Mouse (Mus musculus): ENCODE data around the gene Wdr37. TPM values are rescaled to one million over a fixed set of nuclear protein-coding genes. Genes with fewer than 3 reads are reported as not detected.

Wdr37 gene
- polyA plus RNA-seq, 1 experiment from 2014 or later = 17.5 TPM

DNA sequence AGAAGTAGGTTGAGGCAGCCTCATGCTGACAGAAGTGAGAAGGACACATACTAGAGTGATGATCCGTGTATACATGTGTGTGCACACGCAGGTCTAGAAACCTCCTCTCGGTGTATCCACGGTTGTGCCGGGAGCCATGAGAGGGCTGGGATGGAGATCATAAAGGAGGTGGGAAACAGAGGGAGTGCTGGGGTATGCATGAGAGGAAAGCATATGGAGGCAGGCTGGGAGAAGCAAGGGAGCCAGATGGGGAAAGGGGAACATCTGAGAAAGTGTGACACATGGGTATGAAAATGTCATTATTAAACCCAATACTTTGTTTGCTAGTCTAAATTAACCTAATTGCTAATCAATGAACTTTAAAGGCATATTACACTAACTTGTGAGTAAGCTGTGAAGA, 37.1 kb downstream of the Wdr37 start:
- Histone ChIP-seq H3K27ac (ENCODE audit: low read depth, low read length) (no peak overlapping the region), H3K9ac (ENCODE audit: low read depth, low read length) (no peak overlapping the region), H3K4me2 (no peak overlapping the region), H3K36me3 (ENCODE audit: control insufficient read depth, insufficient read depth, low read length) (peaks cover 30% of the 10 kb centered on the region), H3K4me3 (ENCODE audit: low read depth, low read length) (no peak overlapping the region), H3K27me3 (replicated peaks; ENCODE audit: control insufficient read depth, insufficient read depth, low read length) (no peaks in the 10 kb centered on the region), H3K4me1 (replicated peaks; ENCODE audit: control insufficient read depth, insufficient read depth, low read length) (0 out of 2 replicates have a peak, but pooled peaks cover 2% of the 10 kb centered on the region), H3K9me3 (ENCODE audit: control insufficient read depth, low read length) (no peaks in the 10 kb centered on the region)
- no peak for ATAC-seq (replicated peaks; ENCODE audit: low FRiP score)
- 96% methylated on average over 5 of the region's 5 CpGs for WGBS
- no peak for DNase-seq (ENCODE audit: low spot score)

GRCm38 (mm10) chr13:8831546-8832251, 40.0 kb downstream of the Wdr37 start:
- H3K4me3 ChIP-seq (ENCODE audit: low read depth, low read length) = no peak overlapping the region
- DNase-seq (ENCODE audit: low spot score) = no peak
- WGBS = 84% methylated on average over 7 of the region's 7 CpGs
- H3K9ac ChIP-seq (ENCODE audit: low read depth, low read length) = no peak overlapping the region
- peaks cover 26% of the 10 kb centered on the region for H3K36me3 ChIP-seq (ENCODE audit: control insufficient read depth, insufficient read depth, low read length)
- H3K27ac ChIP-seq (ENCODE audit: low read depth, low read length) = no peak overlapping the region
- no peak overlapping the region for H3K4me2 ChIP-seq
- H3K4me1 ChIP-seq (replicated peaks; ENCODE audit: control insufficient read depth, insufficient read depth, low read length) = 0 out of 2 replicates have a peak, but pooled peaks cover 2% of the 10 kb centered on the region
- ATAC-seq (replicated peaks; ENCODE audit: low FRiP score) = no peak
- H3K9me3 ChIP-seq (ENCODE audit: control insufficient read depth, low read length) = no peaks in the 10 kb centered on the region
- H3K27me3 ChIP-seq (replicated peaks; ENCODE audit: control insufficient read depth, insufficient read depth, low read length) = no peaks in the 10 kb centered on the region

DNA sequence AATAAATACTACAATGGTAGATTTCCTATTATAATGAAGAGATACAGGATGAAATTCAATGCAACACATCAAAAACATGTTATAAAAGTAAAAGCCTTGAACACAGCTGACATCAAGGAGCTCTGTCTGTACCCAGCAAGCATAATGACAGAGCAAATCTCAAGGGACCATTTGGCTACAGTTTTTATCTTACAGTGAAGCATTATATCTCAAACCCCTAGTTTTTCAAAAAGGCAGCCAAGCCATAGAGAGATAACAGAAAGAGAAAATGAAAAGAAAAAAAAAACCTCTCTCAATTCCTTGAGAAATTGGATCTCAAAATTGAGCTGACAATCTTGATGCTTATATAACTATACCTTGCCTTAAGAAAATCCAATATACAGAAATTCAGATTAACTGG, 41.0 kb downstream of the Wdr37 start:
- H3K27me3 ChIP-seq (replicated peaks; ENCODE audit: control insufficient read depth, insufficient read depth, low read length) = no peaks in the 10 kb centered on the region
- no peak for ATAC-seq (replicated peaks; ENCODE audit: low FRiP score)
- H3K36me3 ChIP-seq (ENCODE audit: control insufficient read depth, insufficient read depth, low read length) = peaks cover 25% of the 10 kb centered on the region
- no peak for DNase-seq (ENCODE audit: low spot score)
- no peak overlapping the region for H3K9ac ChIP-seq (ENCODE audit: low read depth, low read length)
- H3K9me3 ChIP-seq (ENCODE audit: control insufficient read depth, low read length) = no peaks in the 10 kb centered on the region
- H3K4me1 ChIP-seq (replicated peaks; ENCODE audit: control insufficient read depth, insufficient read depth, low read length) = 0 out of 2 replicates have a peak, but pooled peaks cover 2% of the 10 kb centered on the region
- no peak overlapping the region for H3K4me2 ChIP-seq
- H3K4me3 ChIP-seq (ENCODE audit: low read depth, low read length) = no peak overlapping the region
- H3K27ac ChIP-seq (ENCODE audit: low read depth, low read length) = no peak overlapping the region

DNA sequence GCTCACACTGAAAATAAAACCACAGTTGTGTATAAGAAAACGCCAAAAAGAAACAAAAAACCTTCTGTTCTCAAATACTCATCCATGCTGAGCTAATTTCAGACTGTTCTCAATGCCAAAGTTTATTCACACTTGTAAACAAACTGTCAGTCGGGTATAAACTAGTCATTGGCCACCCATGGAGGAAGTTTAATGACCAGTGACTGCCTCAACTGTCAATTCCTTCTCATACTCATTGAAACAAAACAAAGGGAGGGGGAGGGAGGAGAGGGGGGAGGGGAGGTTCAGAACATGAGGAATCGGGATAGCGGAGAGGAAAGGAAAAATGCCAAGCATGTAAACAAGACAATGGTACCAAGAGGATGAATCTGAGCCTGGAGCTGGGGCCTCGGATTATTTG, 41.9 kb downstream of the Wdr37 start:
- H3K36me3 ChIP-seq (ENCODE audit: control insufficient read depth, insufficient read depth, low read length) = peaks cover 17% of the 10 kb centered on the region
- H3K27me3 ChIP-seq (replicated peaks; ENCODE audit: control insufficient read depth, insufficient read depth, low read length) = no peaks in the 10 kb centered on the region
- DNase-seq (ENCODE audit: low spot score) (no peak), ATAC-seq (replicated peaks; ENCODE audit: low FRiP score) (no peak)
- 0 out of 2 replicates have a peak, but pooled peaks cover 2% of the 10 kb centered on the region for H3K4me1 ChIP-seq (replicated peaks; ENCODE audit: control insufficient read depth, insufficient read depth, low read length)
- no peaks in the 10 kb centered on the region for H3K9me3 ChIP-seq (ENCODE audit: control insufficient read depth, low read length)
- no peak overlapping the region for H3K4me2 ChIP-seq
- H3K4me3 ChIP-seq (ENCODE audit: low read depth, low read length) = no peak overlapping the region
- 75% methylated on average over 5 of the region's 5 CpGs for WGBS
- H3K9ac ChIP-seq (ENCODE audit: low read depth, low read length) = no peak overlapping the region
- no peak overlapping the region for H3K27ac ChIP-seq (ENCODE audit: low read depth, low read length)

GRCm38 (mm10) chr13:8828946-8829345, 42.8 kb downstream of the Wdr37 start:
- ATAC-seq (replicated peaks; ENCODE audit: low FRiP score) (no peak), DNase-seq (ENCODE audit: low spot score) (no peak)
- WGBS = 90% methylated on average over 1 of the region's 1 CpGs
- H3K27me3 ChIP-seq (replicated peaks; ENCODE audit: control insufficient read depth, insufficient read depth, low read length) = no peaks in the 10 kb centered on the region
- no peak overlapping the region for H3K27ac ChIP-seq (ENCODE audit: low read depth, low read length)
- no peak overlapping the region for H3K9ac ChIP-seq (ENCODE audit: low read depth, low read length)
- peaks cover 9% of the 10 kb centered on the region; the same call in 1 of the 2 replicates for H3K36me3 ChIP-seq (ENCODE audit: control insufficient read depth, insufficient read depth, low read length)
- H3K9me3 ChIP-seq (ENCODE audit: control insufficient read depth, low read length) = no peaks in the 10 kb centered on the region
- no peak overlapping the region for H3K4me2 ChIP-seq
- no peak overlapping the region for H3K4me3 ChIP-seq (ENCODE audit: low read depth, low read length)
- H3K4me1 ChIP-seq (replicated peaks; ENCODE audit: control insufficient read depth, insufficient read depth, low read length) = 0 out of 2 replicates have a peak, but pooled peaks cover 2% of the 10 kb centered on the region

DNA sequence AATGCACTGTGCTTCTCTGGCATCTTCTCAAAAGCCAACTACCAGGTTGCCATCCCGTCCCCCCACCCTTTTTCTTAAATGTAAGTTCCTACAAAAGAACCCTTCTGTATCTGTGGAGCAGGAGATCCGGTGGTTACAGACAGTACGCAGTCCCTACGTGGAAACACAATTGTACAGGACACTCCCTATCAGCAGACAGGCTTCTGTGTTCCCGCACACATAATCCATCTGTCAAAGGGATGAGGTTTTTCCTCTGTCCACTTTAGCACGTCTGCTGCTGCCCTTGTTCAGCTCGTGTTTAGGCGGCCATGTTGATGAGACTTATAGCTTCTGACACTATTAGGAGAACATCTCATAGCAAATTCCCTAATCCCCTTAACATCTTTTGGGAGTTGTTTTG, 48.2 kb downstream of the Wdr37 start:
- H3K4me2 ChIP-seq = no peak overlapping the region
- no peak overlapping the region for H3K27ac ChIP-seq (ENCODE audit: low read depth, low read length)
- H3K9ac ChIP-seq (ENCODE audit: low read depth, low read length) = no peak overlapping the region
- WGBS = 77% methylated on average over 8 of the region's 8 CpGs
- H3K9me3 ChIP-seq (ENCODE audit: control insufficient read depth, low read length) = no peaks in the 10 kb centered on the region
- H3K4me1 ChIP-seq (replicated peaks; ENCODE audit: control insufficient read depth, insufficient read depth, low read length) = no peaks in the 10 kb centered on the region
- DNase-seq (ENCODE audit: low spot score) (no peak), ATAC-seq (replicated peaks; ENCODE audit: low FRiP score) (no peak)
- H3K4me3 ChIP-seq (ENCODE audit: low read depth, low read length) = no peak overlapping the region
- no peaks in the 10 kb centered on the region for H3K27me3 ChIP-seq (replicated peaks; ENCODE audit: control insufficient read depth, insufficient read depth, low read length)
- H3K36me3 ChIP-seq (ENCODE audit: control insufficient read depth, insufficient read depth, low read length) = peaks cover 12% of the 10 kb centered on the region

- no peaks in the 10 kb centered on the region for H3K4me1 ChIP-seq (replicated peaks; ENCODE audit: control insufficient read depth, insufficient read depth, low read length)
- H3K27ac ChIP-seq (ENCODE audit: low read depth, low read length) = no peak overlapping the region
- ATAC-seq (replicated peaks; ENCODE audit: low FRiP score) = no peak
- H3K4me2 ChIP-seq = no peak overlapping the region
- no peak overlapping the region for H3K9ac ChIP-seq (ENCODE audit: low read depth, low read length)
- WGBS = 80% methylated on average over 6 of the region's 6 CpGs
- H3K4me3 ChIP-seq (ENCODE audit: low read depth, low read length) = no peak overlapping the region
- H3K27me3 ChIP-seq (replicated peaks; ENCODE audit: control insufficient read depth, insufficient read depth, low read length) = no peaks in the 10 kb centered on the region
- H3K36me3 ChIP-seq (ENCODE audit: control insufficient read depth, insufficient read depth, low read length) = peaks cover 12% of the 10 kb centered on the region
- no peak for DNase-seq (ENCODE audit: low spot score)
- no peaks in the 10 kb centered on the region for H3K9me3 ChIP-seq (ENCODE audit: control insufficient read depth, low read length)
Measured at GRCm38 (mm10) chr13:8823120-8823519, 48.6 kb downstream of the Wdr37 start.

GRCm38 (mm10) chr13:8822201-8822600, 49.5 kb downstream of the Wdr37 start:
- peaks cover 10% of the 10 kb centered on the region for H3K36me3 ChIP-seq (ENCODE audit: control insufficient read depth, insufficient read depth, low read length)
- no peak overlapping the region for H3K9ac ChIP-seq (ENCODE audit: low read depth, low read length)
- no peak overlapping the region for H3K27ac ChIP-seq (ENCODE audit: low read depth, low read length)
- H3K4me3 ChIP-seq (ENCODE audit: low read depth, low read length) = no peak overlapping the region
- no peaks in the 10 kb centered on the region for H3K27me3 ChIP-seq (replicated peaks; ENCODE audit: control insufficient read depth, insufficient read depth, low read length)
- WGBS = 87% methylated on average over 4 of the region's 4 CpGs
- DNase-seq (ENCODE audit: low spot score) = no peak
- no peak for ATAC-seq (replicated peaks; ENCODE audit: low FRiP score)
- H3K4me2 ChIP-seq = no peak overlapping the region
- H3K9me3 ChIP-seq (ENCODE audit: control insufficient read depth, low read length) = no peaks in the 10 kb centered on the region
- H3K4me1 ChIP-seq (replicated peaks; ENCODE audit: control insufficient read depth, insufficient read depth, low read length) = no peaks in the 10 kb centered on the region

- 93% methylated on average over 2 of the region's 2 CpGs for WGBS
- H3K27me3 ChIP-seq (replicated peaks; ENCODE audit: control insufficient read depth, insufficient read depth, low read length) = no peaks in the 10 kb centered on the region
- H3K9me3 ChIP-seq (ENCODE audit: control insufficient read depth, low read length) = no peaks in the 10 kb centered on the region
- H3K9ac ChIP-seq (ENCODE audit: low read depth, low read length) = no peak overlapping the region
- H3K4me1 ChIP-seq (replicated peaks; ENCODE audit: control insufficient read depth, insufficient read depth, low read length) = no peaks in the 10 kb centered on the region
- no peak for ATAC-seq (replicated peaks; ENCODE audit: low FRiP score)
- no peak overlapping the region for H3K27ac ChIP-seq (ENCODE audit: low read depth, low read length)
- no peak overlapping the region for H3K4me3 ChIP-seq (ENCODE audit: low read depth, low read length)
- no peak for DNase-seq (ENCODE audit: low spot score)
- no peaks in the 10 kb centered on the region for H3K36me3 ChIP-seq (ENCODE audit: control insufficient read depth, insufficient read depth, low read length)
- no peak overlapping the region for H3K4me2 ChIP-seq
Measured at GRCm38 (mm10) chr13:8805931-8806330, 65.8 kb downstream of the Wdr37 start.

All from liver, embryonic 11.5 days (tissue).